Mouse (Mus musculus) urinary bladder, adult 2 months (tissue): Measurements from ENCODE around the gene Elmo1. TPM values are rescaled to one million over a fixed set of nuclear protein-coding genes. Genes with fewer than 3 reads are reported as not detected.

Experiments used
- DNase-seq: peaks from one replicate; pipeline ENCODE4 v3.0.0; 2022; ENCODE audit warnings: low spot score
- polyA plus RNA-seq: library from polyadenylated mRNA; depleted of rRNA; stranded (reverse); fragments of >200 nt; gene quantifications from 2 replicates; pipeline ENCODE4 v1.2.3, GENCODE M21; 2012

Elmo1 gene
- polyA plus RNA-seq, 1 experiment = 9.8 TPM

GRCm38 (mm10) chr13:20157059-20157458 is 66.7 kb downstream of the Elmo1 start:
- DNase-seq = no peak

DNA sequence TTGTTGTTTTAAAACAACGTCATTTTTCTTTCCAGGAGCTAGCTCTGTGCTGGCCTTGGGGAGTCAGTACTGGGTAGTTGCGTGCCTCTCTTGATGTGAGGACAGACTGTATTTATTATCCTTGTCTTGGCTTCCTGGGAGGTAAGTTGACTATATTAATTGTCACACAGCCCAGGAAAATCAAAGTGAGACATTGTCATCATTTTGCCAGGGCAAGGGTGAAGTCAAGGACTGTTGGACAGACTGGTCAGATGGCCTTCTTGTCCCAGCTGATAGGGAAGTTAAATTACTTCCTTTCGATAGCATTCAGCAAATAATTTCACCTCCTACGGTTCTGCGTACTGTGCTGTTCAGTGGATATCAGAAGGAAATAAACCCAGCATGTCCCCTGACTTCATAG is 67.1 kb downstream of the Elmo1 start:
- no peak for DNase-seq

DNA sequence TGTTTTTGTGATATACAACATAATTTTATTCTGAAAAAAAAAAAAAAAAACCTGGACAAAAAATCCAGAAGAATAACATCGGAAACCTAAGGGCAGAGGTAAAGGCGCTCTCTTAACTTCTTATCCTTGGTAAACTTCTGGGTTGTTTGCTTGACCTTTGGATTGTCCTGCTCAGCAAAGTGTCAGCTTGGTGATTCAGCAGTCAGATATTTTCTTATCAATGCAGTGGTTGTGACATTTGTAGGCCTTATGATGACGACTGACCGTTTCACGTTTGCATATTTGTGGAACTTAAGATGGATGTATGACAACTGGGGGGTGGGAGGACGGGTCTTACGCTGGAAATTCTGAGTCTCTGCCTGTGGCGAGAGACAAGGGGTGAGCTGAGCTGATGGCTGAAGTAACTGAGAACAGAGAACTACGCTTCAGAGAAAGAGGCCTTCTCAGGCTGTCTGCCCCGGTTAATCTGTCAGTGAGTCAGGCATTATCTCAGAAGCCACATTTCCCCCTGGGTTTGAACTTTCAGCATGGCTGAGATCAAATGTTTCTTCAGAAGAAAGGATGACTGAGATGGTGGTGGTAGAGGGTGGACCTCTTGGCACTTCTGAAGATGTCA is 73.1 kb downstream of the Elmo1 start:
- no peak for DNase-seq

DNA sequence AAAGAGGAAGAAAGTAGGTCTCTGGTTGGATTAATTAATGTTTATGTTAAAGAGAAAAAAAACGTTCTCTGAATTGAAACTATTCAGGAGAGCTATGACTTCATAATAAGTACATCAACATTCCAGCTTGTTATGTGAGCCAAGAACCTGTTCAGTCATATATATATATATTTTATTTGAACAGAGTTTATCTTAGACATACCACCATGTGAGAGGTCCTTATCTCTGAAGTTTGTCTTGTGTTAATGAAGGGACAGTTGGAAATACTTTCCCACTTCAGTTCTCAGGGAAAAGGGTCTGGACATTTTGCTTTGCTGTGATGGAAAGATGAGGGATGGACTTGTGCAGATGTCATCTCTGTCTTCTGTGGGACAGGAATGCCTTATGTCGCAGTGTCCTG is 74.4 kb downstream of the Elmo1 start:
- DNase-seq = no peak

- DNase-seq = no peak
Measured at GRCm38 (mm10) chr13:20173987-20174654, 83.7 kb downstream of the Elmo1 start.

- no peak for DNase-seq
Measured at GRCm38 (mm10) chr13:20174655-20175280, 84.4 kb downstream of the Elmo1 start.

DNA sequence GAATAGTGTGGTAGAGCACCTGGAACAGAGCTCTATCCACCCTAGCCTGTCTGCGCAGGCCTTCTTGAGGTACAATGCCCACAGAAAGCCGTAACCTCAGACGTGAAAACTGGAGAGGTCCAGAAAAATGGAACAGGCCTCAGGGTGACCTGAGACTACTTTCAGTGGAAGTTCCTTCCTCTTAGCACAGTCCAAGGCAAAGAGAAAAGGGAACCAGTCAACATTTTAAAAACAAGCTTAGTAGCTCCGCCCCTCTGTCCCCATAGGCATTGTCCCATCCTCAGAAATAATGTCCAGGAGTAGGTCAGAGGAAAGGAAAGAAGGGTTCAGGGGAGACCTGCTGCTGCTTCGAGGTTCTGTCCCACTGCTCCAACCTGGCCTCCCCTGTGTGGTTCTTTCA is 90.3 kb downstream of the Elmo1 start:
- no peak for DNase-seq

DNA sequence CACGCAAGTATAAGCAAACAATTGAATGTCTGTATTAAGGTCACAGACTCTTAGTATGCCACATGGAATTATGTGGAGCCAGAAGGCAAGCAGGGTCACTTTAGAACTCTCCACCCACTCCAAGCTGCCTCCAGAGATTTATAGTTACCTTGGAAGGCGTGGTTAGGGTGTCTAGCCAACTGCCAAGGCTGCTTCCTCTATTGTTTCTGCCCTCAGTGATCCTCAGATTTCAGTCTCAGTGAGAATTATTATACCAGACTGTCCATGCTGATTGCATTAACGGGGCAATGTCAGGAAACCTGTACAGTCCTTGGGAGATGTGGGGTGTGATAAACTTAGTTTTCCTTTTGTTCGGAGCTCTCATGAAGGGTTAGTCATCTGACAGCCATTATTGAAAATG is 90.9 kb downstream of the Elmo1 start:
- no peak for DNase-seq

GRCm38 (mm10) chr13:20182239-20182825 is 91.9 kb downstream of the Elmo1 start:
- DNase-seq = no peak

DNA sequence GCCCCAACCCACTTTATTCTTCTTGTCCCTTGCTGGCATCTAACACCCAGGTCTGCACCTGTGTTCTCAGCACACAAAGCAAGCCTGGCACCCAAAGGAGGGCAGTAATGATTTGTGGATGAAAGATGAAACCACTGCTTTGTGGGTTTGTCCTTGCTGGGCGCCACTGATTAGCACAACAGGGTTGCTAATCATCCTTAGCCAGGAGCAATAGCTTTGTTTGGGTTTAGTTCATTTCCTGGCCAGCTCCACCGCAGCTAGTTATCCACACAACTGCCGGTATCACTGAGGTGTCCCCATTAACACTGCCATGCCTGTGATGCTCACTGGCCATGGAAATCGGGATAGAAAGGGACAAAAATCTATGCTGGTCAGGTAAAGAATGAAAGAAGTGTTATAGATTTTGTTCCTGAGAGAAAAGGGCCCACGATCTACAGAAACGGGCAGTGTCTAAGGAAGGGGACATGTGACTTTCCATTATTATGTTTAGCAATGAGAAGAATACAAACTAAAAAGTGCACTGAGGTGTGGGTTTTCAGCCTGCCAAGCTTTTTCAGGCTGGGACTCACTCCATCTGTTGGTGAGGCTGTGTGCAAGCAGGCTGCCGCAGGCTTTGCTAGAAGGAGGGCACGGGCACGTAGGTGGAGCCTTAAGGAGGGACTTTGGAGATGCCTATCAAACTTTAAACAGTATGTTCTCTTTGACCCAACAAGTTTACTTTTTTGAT is 93.3 kb downstream of the Elmo1 start:
- DNase-seq = no peak

- DNase-seq = no peak
Measured at GRCm38 (mm10) chr13:20184239-20185033, 94.0 kb downstream of the Elmo1 start.

DNA sequence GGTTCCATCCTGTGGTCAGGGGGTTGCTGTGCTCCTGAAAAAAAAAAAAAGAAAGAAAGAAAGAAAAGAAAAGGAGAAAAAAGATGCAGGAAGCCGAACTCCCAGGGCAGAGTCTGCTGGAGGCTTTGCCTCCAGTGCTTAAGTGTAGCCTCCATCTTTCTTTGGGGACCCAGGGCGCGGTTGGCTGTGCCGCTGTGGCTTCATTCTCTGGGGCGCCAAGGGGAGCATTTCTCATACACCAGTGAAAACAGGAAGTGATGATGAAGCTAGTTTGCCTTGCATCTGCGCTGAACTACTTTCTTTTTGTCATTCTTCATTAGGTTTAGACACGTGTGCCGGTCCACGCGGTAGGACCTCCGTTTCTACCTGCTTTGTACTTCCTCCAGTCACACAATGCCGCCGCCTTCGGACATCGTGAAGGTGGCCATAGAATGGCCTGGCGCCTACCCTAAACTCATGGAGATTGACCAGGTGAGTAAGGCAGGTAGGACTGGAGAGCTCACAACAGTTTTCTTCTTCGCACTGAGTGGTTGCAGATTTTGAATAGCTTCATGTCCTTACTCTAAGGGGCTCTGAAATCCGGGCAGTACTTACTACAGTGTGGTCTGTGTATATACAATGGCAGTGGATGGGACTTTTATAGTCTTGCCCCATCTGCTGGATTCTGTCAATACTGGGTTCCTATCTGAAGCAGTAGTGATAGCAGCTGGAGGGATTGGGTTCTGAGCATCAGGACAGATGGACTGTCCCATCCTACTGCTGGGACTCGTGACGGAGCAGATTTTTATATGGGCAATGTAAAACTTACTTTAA is 94.8 kb downstream of the Elmo1 start:
- no peak for DNase-seq

DNA sequence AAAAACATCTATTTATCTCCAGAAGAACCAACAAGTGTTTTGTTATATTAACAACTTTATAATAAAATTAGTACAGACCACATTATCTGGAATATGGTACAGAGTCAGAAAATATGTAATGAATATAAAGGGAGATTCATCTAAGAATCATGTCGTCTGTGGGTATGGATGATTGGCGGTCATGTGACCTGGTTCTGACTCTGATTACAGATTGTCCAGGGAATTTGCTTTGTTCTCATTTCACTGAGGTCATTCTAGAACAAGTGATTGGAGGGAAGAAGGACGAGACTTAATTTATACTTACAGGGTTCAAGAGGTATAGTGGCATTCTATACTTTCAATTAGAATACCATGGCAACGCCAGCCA is 95.4 kb downstream of the Elmo1 start:
- no peak for DNase-seq

- no peak for DNase-seq
Measured at GRCm38 (mm10) chr13:20187647-20188046, 97.3 kb downstream of the Elmo1 start.

- DNase-seq = no peak
Measured at GRCm38 (mm10) chr13:20192009-20192584, 101.7 kb downstream of the Elmo1 start.

DNA sequence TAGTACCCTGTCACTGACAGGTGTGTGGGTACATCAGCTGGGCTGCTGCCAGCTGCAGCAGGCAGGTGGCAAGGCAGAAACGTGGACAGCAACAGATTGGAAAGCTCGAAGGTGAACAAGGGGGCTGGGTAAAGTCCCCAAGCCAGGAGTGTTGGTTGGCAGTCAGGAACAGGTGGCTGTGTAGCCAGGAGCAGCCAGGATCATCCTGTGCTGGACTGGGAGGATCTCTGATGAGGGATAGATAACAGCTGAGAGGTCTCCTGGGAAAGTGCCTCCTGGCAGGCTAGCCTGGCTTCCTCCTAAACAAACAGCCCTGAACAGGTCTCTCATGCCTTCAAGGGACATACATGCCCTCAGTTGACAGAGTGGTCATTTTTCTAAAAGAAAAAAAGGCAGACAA is 110.2 kb downstream of the Elmo1 start:
- no peak for DNase-seq

DNA sequence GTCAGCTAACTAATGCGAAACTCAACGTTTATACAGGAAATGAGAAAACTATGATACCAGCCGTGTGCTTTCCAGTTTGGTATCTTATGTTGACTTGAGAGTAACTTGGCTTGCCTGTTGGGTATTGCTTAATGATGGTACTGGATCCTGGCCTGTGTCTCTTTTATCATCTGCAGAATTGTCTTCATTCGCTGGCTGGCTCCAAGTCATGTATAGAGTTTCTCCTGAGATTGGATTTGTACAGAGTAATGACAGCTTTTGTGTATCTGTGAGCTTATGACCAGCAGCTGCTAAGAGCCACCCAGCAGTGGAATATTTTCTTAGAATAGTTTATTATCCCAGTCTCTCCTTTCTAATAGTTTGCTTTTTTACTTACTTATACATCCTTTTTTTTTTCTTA is 112.2 kb downstream of the Elmo1 start:
- DNase-seq = no peak

GRCm38 (mm10) chr13:20204165-20204564 is 113.8 kb downstream of the Elmo1 start:
- DNase-seq = no peak

- DNase-seq = no peak
Measured at GRCm38 (mm10) chr13:20205007-20205745, 114.8 kb downstream of the Elmo1 start.

GRCm38 (mm10) chr13:20205746-20206145 is 115.3 kb downstream of the Elmo1 start:
- DNase-seq = no peak
